In the genomic region with DNA sequence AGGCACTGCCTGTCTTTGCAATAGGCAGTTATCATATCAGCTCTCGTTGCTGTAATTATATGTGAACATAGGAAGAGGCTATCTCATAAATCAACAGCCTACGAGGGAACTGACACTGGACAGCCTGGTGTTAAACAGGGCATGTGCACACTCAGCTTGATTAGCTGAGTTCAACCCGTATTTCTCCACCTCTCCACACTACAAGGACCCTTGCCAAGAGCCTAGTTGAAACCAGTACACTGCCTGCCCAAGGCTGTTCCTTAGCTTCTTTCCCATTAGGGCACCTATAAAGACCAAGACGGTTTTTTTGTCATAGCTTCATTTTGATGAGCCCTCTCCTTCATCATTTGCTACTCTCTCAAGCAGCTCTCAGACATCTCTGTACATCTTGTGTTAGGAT, we compare ENCODE assay signal across 25 mouse cellular contexts.
DNase-seq lines count a peak whose midpoint lies in the region; ATAC-seq and TF ChIP-seq lines count a peak whose summit lies in the region.
"Had no signal": no experiment of that assay in that cellular context is flagged by ENCODE, and none has a peak within 500 bp of the region (broad histone marks: within the 10 kb centered on the region; RNA-seq: fewer than 3 reads in every experiment).

No protein-coding gene starts in this region.

- no peaks in the 10 kb centered on the region for H3K36me3 ChIP-seq in midbrain, embryonic 10.5 days
- no peaks in the 10 kb centered on the region for H3K36me3 ChIP-seq in midbrain, embryonic 14.5 days (ENCODE audit: control insufficient read depth, insufficient read depth, low read length)
- H3K36me3 ChIP-seq: embryonic facial prominence, embryonic 10.5 days; embryonic facial prominence, embryonic 12.5 days; forebrain, embryonic 10.5 days; forebrain, embryonic 12.5 days; G1E had no signal

- peaks cover 47% of the 10 kb centered on the region for H3K27me3 ChIP-seq in midbrain, embryonic 10.5 days (ENCODE audit: low read depth, poor library complexity, severe bottlenecking)
- H3K27me3 ChIP-seq in midbrain, embryonic 14.5 days (ENCODE audit: control insufficient read depth, insufficient read depth, low read length), result no peaks in the 10 kb centered on the region
- H3K27me3 ChIP-seq: CH12.LX had no signal

- H3K4me3 ChIP-seq in layer of hippocampus, adult 2 months, result no peak overlapping the region
- no peak overlapping the region for H3K4me3 ChIP-seq in midbrain, embryonic 10.5 days
- H3K4me3 ChIP-seq in midbrain, embryonic 14.5 days (replicated peaks; ENCODE audit: low read depth, low read length), result no peak overlapping the region
- H3K4me3 ChIP-seq: embryonic facial prominence, embryonic 10.5 days; embryonic facial prominence, embryonic 12.5 days; forebrain, embryonic 10.5 days; forebrain, embryonic 12.5 days had no signal

- no peak overlapping the region for H3K4me2 ChIP-seq in midbrain, embryonic 14.5 days (ENCODE audit: low read length)
- H3K4me2 ChIP-seq: embryonic facial prominence, embryonic 12.5 days; forebrain, embryonic 12.5 days had no signal

- no peak overlapping the region for H3K9ac ChIP-seq in midbrain, embryonic 14.5 days (replicated peaks; ENCODE audit: low read length)
- H3K9ac ChIP-seq: embryonic facial prominence, embryonic 12.5 days; forebrain, embryonic 12.5 days had no signal

- 80% methylated on average over 4 of the region's 4 CpGs for WGBS in midbrain, embryonic 10.5 days
- WGBS in midbrain, embryonic 14.5 days, result 84% methylated on average over 4 of the region's 4 CpGs

- peaks cover 42% of the 10 kb centered on the region for H3K4me1 ChIP-seq in midbrain, embryonic 10.5 days
- H3K4me1 ChIP-seq in midbrain, embryonic 14.5 days (ENCODE audit: control insufficient read depth, insufficient read depth, low read length), result peaks cover 20% of the 10 kb centered on the region

- H3K9me3 ChIP-seq in midbrain, embryonic 10.5 days (replicated peaks), result no peaks in the 10 kb centered on the region
- no peaks in the 10 kb centered on the region for H3K9me3 ChIP-seq in midbrain, embryonic 14.5 days (ENCODE audit: control insufficient read depth, low read length)
- H3K9me3 ChIP-seq: embryonic facial prominence, embryonic 10.5 days; embryonic facial prominence, embryonic 12.5 days; forebrain, embryonic 10.5 days; forebrain, embryonic 12.5 days had no signal

- peak overlapping the region; percentile 61; the same call in 1 of the 2 replicates for H3K27ac ChIP-seq in layer of hippocampus, adult 2 months
- 0 out of 2 replicates have a peak overlapping the region, but pooled peaks have one; percentile 14 for H3K27ac ChIP-seq in midbrain, embryonic 10.5 days (replicated peaks)
- no peak overlapping the region for H3K27ac ChIP-seq in midbrain, embryonic 14.5 days (replicated peaks; ENCODE audit: low read depth, low read length)
- H3K27ac ChIP-seq: embryonic facial prominence, embryonic 10.5 days; embryonic facial prominence, embryonic 12.5 days; forebrain, embryonic 10.5 days; forebrain, embryonic 12.5 days had no signal

- TF ChIP-seq CTCF in layer of hippocampus, adult 2 months (conservative IDR thresholded peaks at IDR 0.05), result no peak

- ATAC-seq in midbrain, embryonic 14.5 days (ENCODE audit: low FRiP score, low TSS enrichment), result no peak
- ATAC-seq: activated CD4-positive, CD25-positive, alpha-beta regulatory T cell, adult 4 months; CD4-positive, CD25-positive, alpha-beta regulatory T cell, adult 4 months; forebrain, embryonic 14.5 days; forebrain, embryonic 16.5 days; Patski had no signal

- peak; percentile 51 to 53 for DNase-seq in cerebellum, postnatal 10 days
- no peak for DNase-seq in cerebellum, adult 9-10 months
- no peak for DNase-seq in layer of hippocampus, adult 2 months (ENCODE audit: low spot score in 2 of 2)
- no peak for DNase-seq in layer of hippocampus, postnatal 36 days
- no peak for DNase-seq in midbrain, embryonic 10.5 days (ENCODE audit: low spot score)
- DNase-seq in midbrain, embryonic 14.5 days, result no peak
- DNase-seq in kidney, adult 18-20 months, result no peak
- DNase-seq: adrenal gland, adult 8-10 months; adrenal gland, postnatal 14 days; adrenal gland, postnatal 36 days; B cell, adult 2 months; cerebellum, adult 11-12 months; cerebellum, adult 9-11 months; cerebellum, postnatal 36 days had no signal

Comparison
In these comparisons a context has a peak if more than half of its experiments do, and no peak if none do; other contexts are left out.
1. DNase-seq: peak in cerebellum, postnatal 10 days (2 of 2); none in cerebellum, adult 9-10 months (single experiment), layer of hippocampus, adult 2 months (0 of 2), layer of hippocampus, postnatal 36 days (0 of 2), midbrain, embryonic 10.5 days (single experiment), midbrain, embryonic 14.5 days (single experiment) and kidney, adult 18-20 months (single experiment).